Mouse (Mus musculus) olfactory bulb, adult 2 months (tissue): ENCODE data around the gene Gapdh. TPM values are rescaled to one million over a fixed set of nuclear protein-coding genes. Genes with fewer than 3 reads are reported as not detected.
A peak's percentile ranks its signal among the peaks of the same experiment; 100 is the strongest.

Source experiments
- H3K27ac ChIP-seq: fragments of 200-500 bp; 2 replicates; pipeline ENCODE4 v1.5.1; 2012; ENCODE audit warnings: low read depth, low read length; ENCODE audit not compliant: insufficient read depth
- H3K4me1 ChIP-seq: fragments of 200-500 bp; 2 replicates; pipeline ENCODE4 v1.6.1; 2012; ENCODE audit warnings: low read length; ENCODE audit not compliant: control insufficient read depth, insufficient read depth
- H3K4me3 ChIP-seq: fragments of 200-500 bp; 2 replicates; pipeline ENCODE4 v1.5.1; 2012; ENCODE audit warnings: mild to moderate bottlenecking, low read depth, low read length, moderate library complexity; ENCODE audit not compliant: insufficient read depth
- CTCF ChIP-seq: fragments of 200-500 bp; IDR thresholded peaks from 2 replicates; pipeline ENCODE4 v1.5.1; 2012; ENCODE audit warnings: low read depth, mild to moderate bottlenecking, low read length, moderate library complexity; ENCODE audit not compliant: insufficient read depth
- POLR2A ChIP-seq: fragments of 200-500 bp; IDR thresholded peaks from 2 replicates; pipeline ENCODE4 v1.6.1; 2012; ENCODE audit warnings: mild to moderate bottlenecking, low read depth, low read length, moderate library complexity; ENCODE audit not compliant: insufficient read depth
- WGBS: fragments of 180-500 bp; shearing (Covaris S2); methylation state at CpG from one replicate; pipeline ENCODE4 v1.1.7; 2018; 5-methylcytosine and 5-hydroxymethylcytosine counted together
- polyA plus RNA-seq: library from polyadenylated mRNA; stranded (reverse); fragments of >200 nt; gene quantifications from 2 replicates; pipeline ENCODE4 v1.2.4, GENCODE M21; 2012; ENCODE audit warnings: low replicate concordance; ENCODE audit not compliant: missing spikeins, insufficient read depth, insufficient read length

Gene Gapdh
- 844 TPM in 1 of 2 replicates, not detected in the other for polyA plus RNA-seq

DNA sequence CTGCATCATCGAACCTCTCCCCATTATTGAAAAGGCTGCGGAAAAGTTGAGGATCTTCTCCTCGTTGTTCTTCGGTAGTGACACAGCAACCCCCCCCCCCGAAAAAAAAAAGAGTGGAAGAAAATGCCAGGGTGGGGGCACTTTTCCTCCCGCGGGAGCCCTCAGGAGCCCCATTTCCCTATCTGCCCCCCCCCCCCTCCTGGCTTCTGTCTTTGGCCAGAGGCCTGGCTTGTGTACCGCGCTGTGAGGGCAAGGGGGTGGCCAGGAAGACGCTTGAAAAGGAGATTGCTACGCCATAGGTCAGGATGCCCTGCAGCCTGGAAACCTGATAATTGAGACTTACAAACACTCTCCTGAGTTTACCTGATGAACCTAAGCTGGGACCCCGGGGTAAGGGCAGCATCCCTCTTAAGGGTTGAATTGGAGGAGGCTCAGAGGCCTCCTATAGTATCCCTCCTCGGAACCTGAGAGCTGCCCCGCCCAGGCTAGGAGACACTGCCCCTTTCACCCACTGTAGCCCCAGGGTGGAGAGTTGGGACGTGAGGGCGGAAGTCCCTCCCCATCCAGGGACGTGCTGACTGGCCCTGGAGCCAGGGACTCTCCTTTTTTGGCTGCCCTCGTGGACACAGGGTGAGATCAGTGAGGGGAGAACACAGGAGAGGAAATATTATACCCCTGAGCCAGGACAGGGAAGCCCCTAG is at the start of gene Gapdh:
Gene Gapdh (minus strand): TSS at position 417 of the 701 bp plus-strand sequence.
- H3K27ac ChIP-seq: peak within 1 kb of the TSS; percentile 88
- H3K4me3 ChIP-seq: peak within 1 kb of the TSS; percentile 65
- H3K4me1 ChIP-seq: peaks cover 41% of the 10 kb centered on the region
- no peak for TF ChIP-seq POLR2A
- no peak for TF ChIP-seq CTCF
- WGBS: 1% methylated on average over 17 of the region's 18 CpGs

DNA sequence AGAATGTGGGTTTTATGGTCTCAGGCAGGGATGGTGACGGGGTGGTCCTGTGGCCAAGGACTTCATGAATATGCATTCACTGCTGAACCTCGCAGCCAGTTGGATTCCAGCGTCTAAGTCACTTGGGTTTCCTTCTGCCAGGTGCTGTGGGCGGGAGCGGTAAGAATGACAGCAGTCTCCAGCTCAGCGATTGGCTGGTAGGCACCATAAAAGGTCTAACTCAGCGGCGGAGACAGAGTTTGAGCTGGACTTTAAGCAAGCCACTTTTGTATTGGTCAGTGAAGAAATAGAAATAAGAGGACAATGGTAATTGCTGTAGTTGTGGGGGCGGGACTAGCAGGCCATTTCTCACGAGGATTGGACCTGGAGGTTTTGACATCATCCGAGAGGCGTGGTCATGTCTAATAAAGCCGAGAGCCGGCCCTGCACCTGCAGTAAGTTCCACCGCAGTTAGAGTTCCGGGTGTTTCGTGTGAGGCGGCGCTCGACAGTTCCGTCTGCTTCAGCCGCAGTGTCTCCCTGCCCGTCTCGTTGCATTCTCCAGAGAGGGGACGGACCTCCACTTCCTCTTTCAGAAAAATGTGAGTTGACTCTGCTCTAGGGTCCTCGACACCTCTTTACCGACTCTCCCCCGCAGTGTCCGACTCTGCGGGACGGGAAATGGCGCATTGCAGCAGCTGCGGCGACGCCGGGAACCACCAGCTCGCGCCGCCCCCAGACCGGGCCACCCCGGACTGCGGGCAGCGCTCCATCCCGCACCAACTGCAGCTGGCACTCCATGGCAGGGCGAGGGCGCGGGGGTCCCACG is 49.1 kb upstream of the Gapdh start, which contains the start of gene Vamp1:
Gene Vamp1 (plus strand): TSS at position 404 of the 807 bp plus-strand sequence.
- Histone ChIP-seq H3K27ac (peak within 1 kb of the TSS; percentile 88), H3K4me1 (no peaks in the 10 kb centered on the region), H3K4me3 (peak within 1 kb of the TSS; percentile 96)
- TF ChIP-seq CTCF (no peak), POLR2A (peak; percentile 90)
- WGBS: under 1% methylated on average over 48 of the region's 48 CpGs

DNA sequence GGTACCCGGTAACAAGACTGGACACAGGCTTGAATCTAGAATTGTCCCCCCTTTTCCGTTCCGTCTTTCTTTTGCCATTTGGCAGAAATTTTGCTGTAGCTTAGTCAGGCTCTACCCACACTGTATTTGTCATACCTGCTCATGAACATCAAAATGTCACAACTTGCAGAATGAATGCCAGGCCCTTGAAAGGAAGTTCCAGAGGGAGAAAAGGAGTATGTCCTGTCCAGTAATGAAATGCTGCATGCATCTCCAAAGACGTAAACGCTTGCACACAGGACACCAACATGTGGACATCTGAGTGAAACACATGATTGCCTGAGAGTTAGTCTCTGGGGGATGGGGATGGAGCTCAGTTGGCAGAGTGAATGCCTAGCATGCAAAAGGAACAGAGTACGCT is 47.4 kb upstream of the Gapdh start:
- H3K4me3 ChIP-seq: no peak overlapping the region
- H3K4me1 ChIP-seq: no peaks in the 10 kb centered on the region
- WGBS: 70% methylated on average over 6 of the region's 6 CpGs
- no peak overlapping the region for H3K27ac ChIP-seq
- no peak for TF ChIP-seq POLR2A
- no peak for TF ChIP-seq CTCF

DNA sequence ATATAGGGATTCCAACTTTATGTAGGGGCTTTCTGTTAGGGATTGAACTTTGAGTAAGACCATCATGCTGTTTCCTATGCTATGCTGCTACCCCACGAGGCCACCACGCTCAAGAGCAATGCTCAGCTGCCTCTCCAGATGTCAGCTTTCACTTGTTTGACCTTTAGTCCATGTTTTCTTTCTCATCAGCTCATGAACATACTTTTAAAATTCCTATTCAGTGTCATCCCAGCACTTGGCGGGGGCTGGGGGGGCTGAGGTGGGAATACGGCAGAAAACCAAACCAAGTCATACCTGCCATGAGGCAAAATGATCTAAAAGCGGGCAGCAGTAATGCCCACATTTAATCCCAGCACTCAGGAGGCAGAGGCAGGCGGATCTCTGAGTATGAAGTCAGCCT is 46.9 kb upstream of the Gapdh start:
- Histone ChIP-seq H3K4me3 (no peak overlapping the region), H3K27ac (no peak overlapping the region), H3K4me1 (no peaks in the 10 kb centered on the region)
- TF ChIP-seq POLR2A (no peak), CTCF (no peak)
- 75% methylated on average over 6 of the region's 6 CpGs for WGBS

DNA sequence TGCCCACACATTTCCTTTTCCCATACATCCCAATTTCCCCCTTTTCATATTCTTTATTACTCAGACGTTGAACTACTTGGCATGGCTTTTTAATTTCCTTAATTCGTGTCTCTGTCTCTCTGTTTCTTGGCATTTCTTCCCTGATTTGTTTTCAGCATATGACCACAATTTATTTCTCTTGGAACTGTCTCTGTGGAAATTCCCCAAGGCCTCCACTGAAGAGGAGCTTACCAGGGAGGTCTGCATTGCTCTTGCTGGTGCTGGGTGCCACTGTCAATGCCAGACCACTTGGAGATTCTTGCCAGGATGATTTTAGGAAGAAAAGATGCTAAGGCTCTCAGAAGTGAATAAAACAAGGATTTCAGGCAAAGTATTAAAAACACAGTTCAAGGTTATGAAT is 46.4 kb upstream of the Gapdh start:
- H3K4me3 ChIP-seq: no peak overlapping the region
- no peak overlapping the region for H3K27ac ChIP-seq
- H3K4me1 ChIP-seq: no peaks in the 10 kb centered on the region
- TF ChIP-seq CTCF (no peak), POLR2A (no peak)
- WGBS: 23% methylated on average over 2 of the region's 2 CpGs

DNA sequence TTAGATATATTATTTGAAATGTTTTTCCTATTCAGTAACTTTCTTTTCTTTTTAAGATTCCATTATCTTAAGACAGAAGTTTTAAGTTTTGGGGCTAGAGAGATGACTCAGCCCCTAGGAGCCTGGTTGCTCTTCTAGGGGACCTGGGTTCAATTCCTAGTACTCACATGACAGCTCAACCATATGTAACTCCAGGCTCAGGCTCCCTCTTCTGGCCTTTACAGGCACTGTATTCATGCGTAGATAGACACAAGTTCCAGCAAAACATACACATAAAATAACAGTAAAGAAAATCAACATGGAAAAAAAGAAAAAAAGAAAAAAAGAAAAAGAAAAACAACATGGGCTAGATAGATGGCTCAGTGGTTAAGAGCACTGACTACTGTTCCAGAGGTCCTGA is 44.2 kb upstream of the Gapdh start:
- 88% methylated on average over 1 of the region's 1 CpGs for WGBS
- Histone ChIP-seq H3K4me3 (no peak overlapping the region), H3K4me1 (no peaks in the 10 kb centered on the region), H3K27ac (no peak overlapping the region)
- TF ChIP-seq CTCF (no peak), POLR2A (no peak)

DNA sequence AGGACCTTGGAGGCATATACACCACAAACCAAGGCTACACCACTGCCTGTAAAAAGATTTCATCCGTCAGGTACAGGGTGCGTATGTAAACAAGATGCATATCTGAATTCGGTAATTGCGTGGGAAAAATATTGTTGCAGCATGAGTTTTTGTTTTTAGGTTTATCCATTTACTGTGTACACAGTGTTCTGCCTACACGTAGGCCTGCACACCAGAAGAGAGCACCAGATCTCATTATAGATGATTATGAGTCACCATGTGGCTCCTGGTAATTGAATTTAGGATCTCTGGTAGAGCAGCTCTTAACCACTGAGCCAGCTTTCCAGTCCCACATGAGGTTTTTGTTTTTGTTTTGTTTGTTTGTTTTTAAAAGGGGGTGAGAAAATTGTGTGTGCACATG is 30.9 kb upstream of the Gapdh start:
- peaks cover 5% of the 10 kb centered on the region; the same call in 1 of the 2 replicates for H3K4me1 ChIP-seq
- 47% methylated on average over 5 of the region's 5 CpGs for WGBS

DNA sequence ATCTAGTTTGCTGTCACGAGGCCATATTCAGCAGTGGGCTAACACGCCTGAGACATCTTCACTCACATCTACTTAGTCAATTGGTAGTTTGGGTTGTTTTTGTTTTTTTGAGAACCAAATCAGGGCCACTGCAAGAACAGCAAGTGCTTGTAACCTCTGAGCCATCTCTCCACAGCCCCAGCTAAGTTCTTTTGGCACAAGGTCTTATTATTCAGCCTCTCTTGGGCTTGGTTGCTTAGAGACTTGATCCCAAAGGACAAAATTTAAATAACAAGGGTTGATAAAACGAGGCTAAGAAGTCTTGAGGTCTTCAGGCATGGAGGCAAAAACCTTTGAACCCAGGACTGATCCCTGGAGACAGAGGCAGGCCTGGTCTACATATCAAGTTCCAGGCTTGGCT is 30.0 kb upstream of the Gapdh start:
- no peak for TF ChIP-seq CTCF
- TF ChIP-seq POLR2A: no peak
- H3K27ac ChIP-seq: no peak overlapping the region
- WGBS: 45% methylated on average over 3 of the region's 3 CpGs

More for the DNA sequence above, 30.9 kb upstream of the Gapdh start:
- H3K4me3 ChIP-seq: no peak overlapping the region
- H3K27ac ChIP-seq: peak overlapping the region; percentile 46
- TF ChIP-seq POLR2A (no peak), CTCF (no peak)

DNA sequence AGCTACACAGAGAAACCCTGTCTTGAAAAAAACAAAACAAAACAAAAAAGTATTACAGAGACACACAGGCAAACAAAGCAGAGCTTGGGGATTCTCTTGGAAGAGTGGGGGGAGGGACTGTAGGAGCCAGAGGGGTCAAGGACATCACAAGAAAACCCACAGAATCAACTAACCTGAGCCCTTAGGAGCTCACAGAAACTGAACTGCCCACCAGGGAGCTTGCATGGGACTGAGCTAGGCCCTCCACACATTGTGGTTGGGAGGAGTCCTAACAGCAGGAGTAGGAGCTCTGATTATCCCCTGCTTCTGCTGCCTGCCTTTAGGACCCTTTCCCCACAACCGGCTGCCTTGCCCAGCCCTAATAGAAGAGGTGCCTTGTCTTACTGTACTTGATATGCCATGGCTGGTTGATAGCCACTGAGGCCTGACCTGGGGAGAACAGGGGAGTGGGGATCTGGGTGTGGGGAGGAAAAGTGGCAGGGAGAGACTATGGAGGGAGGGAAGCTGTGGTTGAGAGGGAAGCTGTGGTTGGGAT is 29.3 kb upstream of the Gapdh start:
- TF ChIP-seq POLR2A: no peak
- TF ChIP-seq CTCF: no peak
- peak overlapping the region; percentile 75 for H3K27ac ChIP-seq
- WGBS: 39% methylated on average over 1 of the region's 1 CpGs
- H3K4me3 ChIP-seq: no peak overlapping the region
- H3K4me1 ChIP-seq: peaks cover 5% of the 10 kb centered on the region; the same call in 1 of the 2 replicates

More for the DNA sequence above, 30.0 kb upstream of the Gapdh start:
- Histone ChIP-seq H3K4me1 (peaks cover 5% of the 10 kb centered on the region; the same call in 1 of the 2 replicates), H3K4me3 (no peak overlapping the region)
